Mouse (Mus musculus): ENCODE measurements at regions not wholly inside any gene's neighbourhood (a gene's known extent, or its start where the extent isn't known, plus 50 kb on each side); places are given as distances from the start of the nearest gene placed in this dataset.

DNA sequence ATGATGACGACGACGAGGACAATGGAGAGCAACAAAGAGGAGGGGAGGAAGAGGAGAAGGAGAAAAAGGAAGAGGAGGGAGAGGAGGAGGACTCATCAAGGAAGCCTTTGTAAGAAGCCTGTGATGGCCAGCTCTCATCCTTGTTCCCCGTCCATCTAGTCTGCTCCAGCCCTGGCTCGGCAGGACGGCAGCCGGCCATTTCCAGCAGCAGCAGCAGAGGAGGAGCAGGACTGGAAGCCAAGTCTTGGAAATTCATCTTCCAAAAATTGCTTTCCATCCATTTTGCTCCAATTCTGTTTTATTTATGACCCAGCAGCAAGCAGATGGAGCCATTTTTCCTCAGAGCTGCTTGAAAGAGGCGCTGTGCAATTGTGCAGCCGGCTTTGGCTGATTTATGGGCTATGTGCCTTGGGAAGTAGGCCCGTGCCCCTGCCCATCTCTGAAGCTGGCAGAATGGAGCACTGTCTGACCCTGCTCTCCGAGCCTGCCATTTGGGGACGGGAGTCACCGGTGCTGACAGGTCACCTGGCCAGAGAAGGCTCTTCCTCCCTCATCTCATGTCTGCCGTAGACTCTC is 231.2 kb upstream of the N4bp1 start:
- TF ChIP-seq CTCF (IDR thresholded peaks at IDR 0.05; ENCODE audit: insufficient read depth, low read depth, low read length): no peak
- no peak for TF ChIP-seq POLR2A (IDR thresholded peaks at IDR 0.05; ENCODE audit: insufficient read depth, low read depth, low read length)
